Mouse (Mus musculus): ENCODE measurements around the gene H2afz. TPM values are rescaled to one million over a fixed set of nuclear protein-coding genes. Genes with fewer than 3 reads are reported as not detected.

H2afz gene
- polyA plus RNA-seq, 1 experiment = 2,637 TPM

- TF ChIP-seq MYOG (IDR thresholded peaks at IDR 0.05; ENCODE audit: control insufficient read depth, extremely low read depth, insufficient read length) (no peak), MAX (IDR thresholded peaks at IDR 0.05) (no peak), USF1 (IDR thresholded peaks at IDR 0.05; ENCODE audit: low read depth) (no peak), CTCF (IDR thresholded peaks at IDR 0.05; ENCODE audit: control insufficient read depth, insufficient read depth, insufficient read length) (no peak), FOSL1 (IDR thresholded peaks at IDR 0.05; ENCODE audit: insufficient read depth, low read length, poor library complexity, severe bottlenecking) (no peak), MYOD1 (IDR thresholded peaks at IDR 0.05; ENCODE audit: control insufficient read depth, insufficient read length, low read depth) (no peak)
- Histone ChIP-seq H3ac (ENCODE audit: control insufficient read depth, insufficient read length, low read depth) (no peak overlapping the region), H3K79me2 (ENCODE audit: control insufficient read depth, insufficient read depth) (no peaks in the 10 kb centered on the region), H3K27me3 (ENCODE audit: control insufficient read depth, insufficient read depth, insufficient read length) (no peaks in the 10 kb centered on the region), H3K79me3 (ENCODE audit: low read depth) (no peaks in the 10 kb centered on the region), H3K36me3 (ENCODE audit: control insufficient read depth, insufficient read depth) (no peaks in the 10 kb centered on the region), H3K4me3 (ENCODE audit: insufficient read depth, poor library complexity, severe bottlenecking) (no peak overlapping the region)
These were observed 33.1 kb upstream of the H2afz start for GRCm38 (mm10) chr3:137831156-137831555.

- H3ac ChIP-seq (ENCODE audit: control insufficient read depth, insufficient read length, low read depth) = no peak overlapping the region
- H3K79me3 ChIP-seq (ENCODE audit: low read depth) = no peaks in the 10 kb centered on the region
- TF ChIP-seq MYOD1 (IDR thresholded peaks at IDR 0.05; ENCODE audit: control insufficient read depth, insufficient read length, low read depth) = no peak
- no peak for TF ChIP-seq CTCF (IDR thresholded peaks at IDR 0.05; ENCODE audit: control insufficient read depth, insufficient read depth, insufficient read length)
- TF ChIP-seq MAX (IDR thresholded peaks at IDR 0.05) = no peak
- TF ChIP-seq CEBPB (IDR thresholded peaks at IDR 0.05; ENCODE audit: low read depth) = no peak
- TF ChIP-seq FOSL1 (IDR thresholded peaks at IDR 0.05; ENCODE audit: insufficient read depth, low read length, poor library complexity, severe bottlenecking) = no peak
- TF ChIP-seq USF1 (IDR thresholded peaks at IDR 0.05; ENCODE audit: low read depth) = no peak
- no peak for TF ChIP-seq MYOG (IDR thresholded peaks at IDR 0.05; ENCODE audit: control insufficient read depth, extremely low read depth, insufficient read length)
- H3K4me3 ChIP-seq (ENCODE audit: insufficient read depth, poor library complexity, severe bottlenecking) = no peak overlapping the region
- no peaks in the 10 kb centered on the region for H3K79me2 ChIP-seq (ENCODE audit: control insufficient read depth, insufficient read depth)
- H3K36me3 ChIP-seq (ENCODE audit: control insufficient read depth, insufficient read depth) = no peaks in the 10 kb centered on the region
- no peaks in the 10 kb centered on the region for H3K27me3 ChIP-seq (ENCODE audit: control insufficient read depth, insufficient read depth, insufficient read length)
These were observed 31.2 kb upstream of the H2afz start for GRCm38 (mm10) chr3:137833128-137833527.

GRCm38 (mm10) chr3:137833698-137834097, 30.6 kb upstream of the H2afz start:
- Histone ChIP-seq H3K79me2 (ENCODE audit: control insufficient read depth, insufficient read depth) (no peaks in the 10 kb centered on the region), H3K27me3 (ENCODE audit: control insufficient read depth, insufficient read depth, insufficient read length) (no peaks in the 10 kb centered on the region), H3K4me3 (ENCODE audit: insufficient read depth, poor library complexity, severe bottlenecking) (no peak overlapping the region), H3K36me3 (ENCODE audit: control insufficient read depth, insufficient read depth) (no peaks in the 10 kb centered on the region), H3K79me3 (ENCODE audit: low read depth) (no peaks in the 10 kb centered on the region), H3ac (ENCODE audit: control insufficient read depth, insufficient read length, low read depth) (no peak overlapping the region)
- TF ChIP-seq CEBPB (IDR thresholded peaks at IDR 0.05; ENCODE audit: low read depth) (no peak), CTCF (IDR thresholded peaks at IDR 0.05; ENCODE audit: control insufficient read depth, insufficient read depth, insufficient read length) (no peak), MYOG (IDR thresholded peaks at IDR 0.05; ENCODE audit: control insufficient read depth, extremely low read depth, insufficient read length) (no peak), MYOD1 (IDR thresholded peaks at IDR 0.05; ENCODE audit: control insufficient read depth, insufficient read length, low read depth) (no peak), FOSL1 (IDR thresholded peaks at IDR 0.05; ENCODE audit: insufficient read depth, low read length, poor library complexity, severe bottlenecking) (no peak), USF1 (IDR thresholded peaks at IDR 0.05; ENCODE audit: low read depth) (no peak), MAX (IDR thresholded peaks at IDR 0.05) (no peak)

GRCm38 (mm10) chr3:137836543-137836942, 27.7 kb upstream of the H2afz start:
- Histone ChIP-seq H3K79me2 (ENCODE audit: control insufficient read depth, insufficient read depth) (no peaks in the 10 kb centered on the region), H3ac (ENCODE audit: control insufficient read depth, insufficient read length, low read depth) (no peak overlapping the region), H3K4me3 (ENCODE audit: insufficient read depth, poor library complexity, severe bottlenecking) (no peak overlapping the region), H3K36me3 (ENCODE audit: control insufficient read depth, insufficient read depth) (no peaks in the 10 kb centered on the region), H3K79me3 (ENCODE audit: low read depth) (no peaks in the 10 kb centered on the region), H3K27me3 (ENCODE audit: control insufficient read depth, insufficient read depth, insufficient read length) (no peaks in the 10 kb centered on the region)
- no peak for TF ChIP-seq MAX (IDR thresholded peaks at IDR 0.05)
- TF ChIP-seq CTCF (IDR thresholded peaks at IDR 0.05; ENCODE audit: control insufficient read depth, insufficient read depth, insufficient read length) = no peak
- no peak for TF ChIP-seq USF1 (IDR thresholded peaks at IDR 0.05; ENCODE audit: low read depth)
- no peak for TF ChIP-seq MYOD1 (IDR thresholded peaks at IDR 0.05; ENCODE audit: control insufficient read depth, insufficient read length, low read depth)
- no peak for TF ChIP-seq FOSL1 (IDR thresholded peaks at IDR 0.05; ENCODE audit: insufficient read depth, low read length, poor library complexity, severe bottlenecking)
- no peak for TF ChIP-seq CEBPB (IDR thresholded peaks at IDR 0.05; ENCODE audit: low read depth)
- no peak for TF ChIP-seq MYOG (IDR thresholded peaks at IDR 0.05; ENCODE audit: control insufficient read depth, extremely low read depth, insufficient read length)

GRCm38 (mm10) chr3:137838160-137838559, 26.1 kb upstream of the H2afz start:
- H3K27me3 ChIP-seq (ENCODE audit: control insufficient read depth, insufficient read depth, insufficient read length) = no peaks in the 10 kb centered on the region
- H3K36me3 ChIP-seq (ENCODE audit: control insufficient read depth, insufficient read depth) = no peaks in the 10 kb centered on the region
- TF ChIP-seq USF1 (IDR thresholded peaks at IDR 0.05; ENCODE audit: low read depth) (no peak), MYOD1 (IDR thresholded peaks at IDR 0.05; ENCODE audit: control insufficient read depth, insufficient read length, low read depth) (no peak), FOSL1 (IDR thresholded peaks at IDR 0.05; ENCODE audit: insufficient read depth, low read length, poor library complexity, severe bottlenecking) (no peak), MAX (IDR thresholded peaks at IDR 0.05) (no peak), MYOG (IDR thresholded peaks at IDR 0.05; ENCODE audit: control insufficient read depth, extremely low read depth, insufficient read length) (no peak), CEBPB (IDR thresholded peaks at IDR 0.05; ENCODE audit: low read depth) (no peak), CTCF (IDR thresholded peaks at IDR 0.05; ENCODE audit: control insufficient read depth, insufficient read depth, insufficient read length) (no peak)
- no peak overlapping the region for H3K4me3 ChIP-seq (ENCODE audit: insufficient read depth, poor library complexity, severe bottlenecking)
- H3ac ChIP-seq (ENCODE audit: control insufficient read depth, insufficient read length, low read depth) = no peak overlapping the region
- H3K79me3 ChIP-seq (ENCODE audit: low read depth) = no peaks in the 10 kb centered on the region
- no peaks in the 10 kb centered on the region for H3K79me2 ChIP-seq (ENCODE audit: control insufficient read depth, insufficient read depth)

- no peak for TF ChIP-seq CTCF (IDR thresholded peaks at IDR 0.05; ENCODE audit: control insufficient read depth, insufficient read depth, insufficient read length)
- TF ChIP-seq MYOD1 (IDR thresholded peaks at IDR 0.05; ENCODE audit: control insufficient read depth, insufficient read length, low read depth) = no peak
- TF ChIP-seq MYOG (IDR thresholded peaks at IDR 0.05; ENCODE audit: control insufficient read depth, extremely low read depth, insufficient read length) = no peak
- TF ChIP-seq CEBPB (IDR thresholded peaks at IDR 0.05; ENCODE audit: low read depth) = no peak
- no peak for TF ChIP-seq USF1 (IDR thresholded peaks at IDR 0.05; ENCODE audit: low read depth)
- no peak for TF ChIP-seq MAX (IDR thresholded peaks at IDR 0.05)
- TF ChIP-seq FOSL1 (IDR thresholded peaks at IDR 0.05; ENCODE audit: insufficient read depth, low read length, poor library complexity, severe bottlenecking) = no peak
- no peaks in the 10 kb centered on the region for H3K36me3 ChIP-seq (ENCODE audit: control insufficient read depth, insufficient read depth)
- no peaks in the 10 kb centered on the region for H3K27me3 ChIP-seq (ENCODE audit: control insufficient read depth, insufficient read depth, insufficient read length)
- H3ac ChIP-seq (ENCODE audit: control insufficient read depth, insufficient read length, low read depth) = no peak overlapping the region
- no peaks in the 10 kb centered on the region for H3K79me2 ChIP-seq (ENCODE audit: control insufficient read depth, insufficient read depth)
- no peak overlapping the region for H3K4me3 ChIP-seq (ENCODE audit: insufficient read depth, poor library complexity, severe bottlenecking)
- no peaks in the 10 kb centered on the region for H3K79me3 ChIP-seq (ENCODE audit: low read depth)
These were observed 21.3 kb upstream of the H2afz start for GRCm38 (mm10) chr3:137842944-137843343.

All from C2C12 (cell line).